Mouse (Mus musculus) gastrocnemius, postnatal 4 days (tissue): Measurements from ENCODE around the gene Dip2b. TPM values are rescaled to one million over a fixed set of nuclear protein-coding genes. Genes with fewer than 3 reads are reported as not detected.

ENCODE experiments used
- DNase-seq, 2 experiments: peaks; one replicate each; pipeline ENCODE4 v3.0.0; 2021 to 2022; ENCODE audit warnings: low spot score in 2 of 2, mixed read lengths in 2 of 2
- total RNA-seq, 2 experiments: library from RNA; stranded (reverse); gene quantifications; 2 replicates each; pipeline ENCODE4 v1.2.3; 2021

Gene Dip2b
- total RNA-seq, 2 experiments from 2014 or later = 25.6 to 25.9 TPM

DNA sequence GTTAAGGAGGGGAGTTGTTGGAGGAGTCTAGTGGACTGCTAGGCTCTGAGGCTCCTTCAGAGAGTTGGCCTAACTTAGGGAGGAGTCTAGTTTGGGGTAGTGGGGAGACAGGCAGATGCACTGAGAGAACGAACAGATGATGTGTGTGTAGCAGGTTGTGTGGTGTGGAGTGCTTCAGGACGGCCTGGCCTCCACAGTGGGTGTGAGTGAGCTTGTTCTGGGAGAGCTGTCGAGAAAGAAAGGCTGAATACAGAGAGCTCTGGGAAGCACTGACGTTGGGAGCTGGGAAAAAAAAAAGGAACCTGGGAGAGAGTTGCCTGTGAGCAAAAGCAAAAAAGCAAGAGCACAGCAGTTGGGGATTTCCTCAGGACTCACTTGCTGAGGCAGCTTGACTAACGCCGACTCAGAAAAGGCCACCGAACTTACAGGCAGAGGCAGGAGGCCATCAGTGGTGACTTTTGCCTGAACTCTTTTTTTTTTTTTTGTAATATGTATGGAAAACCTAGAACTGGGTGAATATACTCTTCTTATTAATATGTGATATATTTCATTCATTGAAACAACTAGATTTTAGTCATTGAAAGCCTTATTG is 11.1 kb downstream of the Dip2b start:
- DNase-seq = no peak

GRCm38 (mm10) chr15:100050940-100051339 is 12.5 kb downstream of the Dip2b start:
- no peak for DNase-seq

GRCm38 (mm10) chr15:100052726-100053125 is 14.3 kb downstream of the Dip2b start:
- DNase-seq = no peak

DNA sequence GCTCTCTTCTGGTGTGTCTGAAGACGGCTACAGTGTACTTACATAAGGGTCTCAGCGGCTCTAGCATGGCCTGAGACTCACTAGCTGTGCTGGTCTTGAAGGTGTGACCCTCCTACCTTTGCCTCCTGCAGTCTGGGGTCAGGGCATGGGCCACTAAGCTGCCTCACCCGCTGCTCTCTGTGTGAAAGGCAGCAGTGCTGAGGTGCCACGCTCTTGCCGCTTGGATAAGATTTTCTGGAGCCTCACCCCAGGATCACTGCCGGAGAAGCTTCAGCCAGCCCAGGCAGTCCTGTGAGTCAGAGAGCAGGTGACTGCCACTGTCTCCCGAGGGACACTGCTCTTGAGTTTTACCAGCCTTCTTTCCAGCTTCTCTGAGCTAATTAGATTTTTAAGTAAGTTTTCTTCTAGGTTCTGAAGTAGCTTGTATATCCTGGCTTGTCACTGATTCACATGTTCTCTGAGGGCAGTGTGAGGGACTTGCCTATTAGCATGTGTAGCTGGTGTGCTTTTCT is 18.0 kb downstream of the Dip2b start:
- DNase-seq = no peak

DNA sequence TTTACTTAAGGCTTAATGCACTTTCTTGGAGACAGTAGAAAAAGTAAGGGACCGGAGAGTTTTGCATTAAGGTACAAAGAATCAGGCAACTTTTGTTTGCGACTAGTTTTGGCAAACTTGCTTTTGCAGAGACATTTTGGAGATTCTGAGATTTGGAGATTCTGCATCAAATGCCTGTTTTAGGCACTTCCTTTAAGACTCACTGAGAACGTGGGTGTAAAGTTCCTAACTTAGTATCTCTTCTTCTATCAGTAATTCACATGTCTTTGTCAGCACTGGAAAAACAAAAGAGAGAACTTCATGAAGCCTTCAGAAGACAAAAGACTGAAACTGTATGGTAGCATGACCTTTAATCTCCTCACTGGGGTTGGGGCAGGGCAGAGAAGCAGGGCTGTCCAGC is 19.2 kb downstream of the Dip2b start:
- DNase-seq = no peak

- no peak for DNase-seq
Observed at GRCm38 (mm10) chr15:100058143-100058542, 19.7 kb downstream of the Dip2b start.

DNA sequence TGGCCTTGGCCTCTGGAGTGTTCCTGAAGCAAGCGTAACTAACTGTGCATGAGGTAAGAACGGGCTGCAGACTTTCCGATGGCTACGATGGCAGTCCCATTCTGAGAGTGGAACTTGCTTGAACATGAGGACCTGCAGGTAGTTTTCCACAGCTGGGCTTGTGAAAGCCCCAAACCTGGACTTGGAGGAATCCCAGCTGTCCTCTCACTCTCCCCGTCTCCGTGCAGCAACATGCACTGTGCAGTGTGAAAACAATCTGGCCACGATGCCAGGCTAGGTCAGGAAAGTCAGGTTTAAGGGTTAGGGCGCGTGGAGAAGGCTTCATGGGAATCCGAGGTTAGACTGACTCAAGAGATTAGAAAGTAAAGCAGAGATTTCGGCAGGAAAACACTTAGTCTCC is 20.4 kb downstream of the Dip2b start:
- DNase-seq = no peak

- no peak for DNase-seq
Observed at GRCm38 (mm10) chr15:100059626-100060311, 21.3 kb downstream of the Dip2b start.

DNA sequence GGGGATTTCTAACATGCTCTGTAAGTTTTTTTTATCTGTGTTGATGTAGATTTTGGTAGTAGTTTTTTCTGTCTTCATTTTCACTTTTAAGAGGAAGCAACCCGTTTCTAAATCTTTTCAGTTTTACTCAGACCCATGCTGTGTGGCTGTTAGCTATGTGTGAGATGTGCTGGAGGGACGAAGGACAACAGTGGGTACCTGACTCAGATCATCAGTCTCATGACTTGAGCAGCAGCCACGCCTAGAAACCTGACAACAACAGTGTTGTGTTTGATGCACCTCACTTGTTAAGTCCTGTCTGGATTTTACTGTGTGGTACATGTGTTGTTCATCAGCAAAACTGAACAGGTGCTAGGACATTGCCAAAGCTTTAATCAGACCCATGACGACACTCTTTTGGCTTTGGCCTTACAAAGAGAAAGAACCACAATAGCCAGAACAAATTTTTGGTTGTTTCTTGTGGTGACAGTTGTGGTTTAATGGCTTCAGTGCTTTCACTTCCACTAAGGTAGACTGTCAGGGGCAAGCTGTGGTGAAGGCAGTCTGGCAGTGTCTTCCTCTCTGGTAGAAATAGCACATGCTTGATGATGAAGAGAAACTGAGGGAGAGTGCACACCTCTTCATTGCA is 22.2 kb downstream of the Dip2b start:
- DNase-seq = no peak

GRCm38 (mm10) chr15:100061377-100061776 is 22.9 kb downstream of the Dip2b start:
- DNase-seq = no peak

DNA sequence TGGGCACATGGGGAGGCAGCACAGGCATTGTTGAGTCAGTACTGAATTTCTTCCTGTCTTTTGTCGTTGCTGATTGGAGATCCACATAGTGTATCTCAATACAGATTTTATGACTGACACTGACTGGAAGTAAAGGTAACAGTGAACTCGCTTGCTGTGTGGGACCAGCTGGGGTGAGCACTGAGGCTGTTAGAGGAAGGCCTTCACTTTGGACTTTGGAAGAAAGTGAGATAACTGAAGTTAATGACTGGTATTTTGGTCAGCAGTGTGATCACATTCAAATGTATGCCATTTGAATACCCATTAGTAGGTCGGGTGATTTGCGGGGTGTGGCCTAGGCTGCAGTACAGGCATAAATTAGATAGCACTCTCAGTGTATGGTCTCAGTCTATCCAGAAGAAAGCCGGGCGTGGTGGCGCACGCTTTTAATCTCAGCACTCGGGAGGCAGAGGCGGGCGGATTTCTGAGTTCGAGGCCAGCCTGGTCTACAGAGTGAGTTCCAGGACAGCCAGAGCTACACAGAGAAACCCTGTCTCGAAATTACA is 24.8 kb downstream of the Dip2b start:
- DNase-seq = no peak

DNA sequence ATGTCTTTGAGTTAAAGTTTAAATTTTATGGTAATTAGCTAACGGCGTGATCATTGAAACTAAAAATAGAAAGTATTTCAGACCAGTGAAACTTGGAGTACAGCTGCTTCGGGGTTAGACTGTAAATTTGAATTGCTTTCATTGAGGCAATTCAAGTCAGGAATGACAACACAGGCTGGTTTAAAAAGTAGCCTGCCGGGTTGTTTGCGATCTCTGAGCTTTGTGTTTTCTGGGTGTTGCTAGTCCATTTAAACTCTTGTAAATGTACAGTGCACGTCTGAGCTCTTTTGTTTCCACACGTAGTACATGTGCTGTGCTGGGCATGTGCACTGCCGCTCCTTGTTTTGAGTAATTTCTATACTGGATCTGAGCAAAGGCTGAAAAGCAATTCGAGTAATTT is 28.2 kb downstream of the Dip2b start:
- DNase-seq = no peak

GRCm38 (mm10) chr15:100069101-100069500 is 30.6 kb downstream of the Dip2b start:
- no peak for DNase-seq

GRCm38 (mm10) chr15:100070021-100070420 is 31.6 kb downstream of the Dip2b start:
- no peak for DNase-seq

DNA sequence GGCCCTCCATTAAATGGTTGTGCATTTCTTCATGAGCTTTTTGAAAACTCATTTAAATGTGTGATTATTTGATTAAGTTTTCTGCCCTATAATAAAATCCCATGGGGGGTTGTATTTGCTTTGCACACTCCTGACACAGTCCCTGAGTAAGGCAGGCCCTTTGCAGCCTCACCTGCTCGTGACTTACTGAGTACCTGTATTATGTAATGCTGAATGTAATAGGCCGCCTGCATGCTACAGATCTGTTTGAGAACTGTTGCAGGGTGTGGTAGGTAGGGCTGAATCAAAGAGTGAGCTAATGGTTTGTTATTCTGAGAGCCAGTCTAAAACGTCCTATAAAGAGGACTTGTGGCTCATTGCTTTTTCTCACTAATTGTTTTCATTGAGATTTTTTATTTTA is 33.4 kb downstream of the Dip2b start:
- DNase-seq = no peak

GRCm38 (mm10) chr15:100073696-100074453 is 35.4 kb downstream of the Dip2b start:
- DNase-seq = no peak

- no peak for DNase-seq
Observed at GRCm38 (mm10) chr15:100074754-100075153, 36.3 kb downstream of the Dip2b start.

DNA sequence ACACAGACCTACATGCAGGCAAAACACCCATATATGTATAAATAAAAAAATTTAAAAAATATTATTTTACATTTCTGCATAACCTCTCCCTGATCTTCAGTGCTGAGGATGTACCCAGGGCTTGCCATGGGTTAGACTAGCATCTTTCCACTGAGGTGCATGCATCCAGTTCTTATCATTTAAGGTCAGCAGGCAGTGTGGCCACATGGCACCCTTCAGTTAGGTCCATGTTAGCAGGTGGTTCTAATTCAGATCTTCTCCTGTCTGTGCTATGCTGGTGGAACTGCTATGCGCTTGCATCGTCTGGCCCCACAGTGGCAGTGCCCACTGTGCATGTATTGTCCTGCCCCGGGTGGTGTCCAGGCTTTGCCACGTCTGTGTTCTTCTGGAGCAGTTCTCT is 37.9 kb downstream of the Dip2b start:
- no peak for DNase-seq

DNA sequence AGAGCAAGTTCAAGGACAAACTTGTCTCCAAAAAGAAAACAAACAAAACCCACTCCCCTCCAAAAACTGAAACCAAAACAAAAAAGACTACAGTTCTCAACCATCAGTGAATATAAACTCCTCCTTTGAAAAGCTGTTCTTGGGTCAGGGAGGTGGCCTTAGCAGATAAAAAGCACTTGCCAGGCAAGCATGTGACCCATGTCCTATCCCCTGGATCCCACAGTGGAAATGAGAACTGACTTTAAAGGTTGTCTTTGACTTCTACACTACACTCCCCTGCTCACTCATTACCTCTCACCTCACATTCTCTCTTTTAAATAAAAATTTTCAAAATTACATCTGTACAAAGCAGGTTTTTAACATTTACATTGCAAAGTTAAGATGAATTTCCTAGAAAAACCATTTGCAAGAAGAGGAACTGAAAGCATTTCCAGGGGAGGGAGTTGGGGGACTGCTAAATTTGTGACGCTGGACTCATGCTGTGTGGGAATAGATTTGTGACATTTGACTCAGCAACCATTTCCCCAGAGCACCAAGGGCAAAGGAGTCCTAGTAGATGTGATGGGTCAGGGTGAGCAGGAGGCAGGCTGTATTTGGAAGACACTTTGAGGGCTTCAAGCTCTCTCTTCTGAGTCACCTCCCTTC is 42.5 kb downstream of the Dip2b start:
- DNase-seq = no peak

DNA sequence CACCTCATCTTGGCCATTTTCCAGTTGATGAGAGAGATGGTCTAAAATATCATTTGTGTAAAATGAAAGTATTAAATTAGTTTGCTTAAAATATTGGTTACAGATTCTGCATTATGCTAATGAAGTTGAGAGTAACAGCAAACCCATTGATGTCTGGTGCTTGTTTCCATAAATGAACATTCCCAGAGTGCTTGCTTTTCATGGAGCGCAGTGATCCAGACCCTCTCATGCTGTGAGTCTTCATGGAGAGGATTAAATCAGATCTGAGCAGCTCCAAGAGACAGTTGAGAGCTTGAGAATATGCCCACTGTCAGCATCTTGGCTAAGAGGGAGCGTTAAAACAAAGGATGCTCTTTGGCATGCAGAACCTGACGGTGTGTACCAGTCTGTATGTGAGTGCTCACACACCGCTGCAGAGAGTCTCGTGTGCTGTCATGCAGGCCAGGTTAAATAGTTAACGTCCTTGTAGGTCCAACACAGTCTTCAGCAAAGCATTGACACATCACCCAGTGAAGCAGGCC is 43.1 kb downstream of the Dip2b start:
- DNase-seq = no peak

- DNase-seq = no peak
Observed at GRCm38 (mm10) chr15:100082052-100082451, 43.6 kb downstream of the Dip2b start.
